Mouse (Mus musculus) kidney, adult 8-10 months (tissue): Measurements from ENCODE around the gene Uqcr11.

Source experiments
- DNase-seq, 2 experiments: peaks; one replicate each; pipeline ENCODE4 v3.0.0; 2022

Uqcr11 gene

GRCm38 (mm10) chr10:80369995-80370747 lies 36.5 kb downstream of the Uqcr11 start:
- DNase-seq: no peak

DNA sequence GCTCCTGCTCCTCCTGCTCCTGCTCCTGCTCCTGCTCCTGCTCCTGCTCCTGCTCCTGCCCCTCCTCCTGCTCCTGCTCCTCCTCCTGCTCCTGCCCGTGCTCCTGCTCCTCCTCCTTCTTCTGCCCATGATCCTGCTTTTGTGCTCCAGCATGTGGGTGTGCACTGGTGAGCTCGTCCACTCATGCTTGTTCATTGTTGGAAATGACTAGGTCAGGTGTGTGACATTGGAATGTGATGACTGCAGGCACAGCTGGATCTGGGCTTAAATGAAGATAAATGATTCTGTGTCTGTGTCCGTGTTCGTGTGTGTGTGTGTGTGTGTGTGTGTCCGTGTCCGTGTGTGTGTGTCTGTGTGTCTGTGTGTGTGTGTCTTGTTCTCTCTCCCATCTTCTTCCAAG lies 38.2 kb downstream of the Uqcr11 start:
- no peak for DNase-seq

GRCm38 (mm10) chr10:80367954-80368353 lies 38.7 kb downstream of the Uqcr11 start:
- no peak for DNase-seq

DNA sequence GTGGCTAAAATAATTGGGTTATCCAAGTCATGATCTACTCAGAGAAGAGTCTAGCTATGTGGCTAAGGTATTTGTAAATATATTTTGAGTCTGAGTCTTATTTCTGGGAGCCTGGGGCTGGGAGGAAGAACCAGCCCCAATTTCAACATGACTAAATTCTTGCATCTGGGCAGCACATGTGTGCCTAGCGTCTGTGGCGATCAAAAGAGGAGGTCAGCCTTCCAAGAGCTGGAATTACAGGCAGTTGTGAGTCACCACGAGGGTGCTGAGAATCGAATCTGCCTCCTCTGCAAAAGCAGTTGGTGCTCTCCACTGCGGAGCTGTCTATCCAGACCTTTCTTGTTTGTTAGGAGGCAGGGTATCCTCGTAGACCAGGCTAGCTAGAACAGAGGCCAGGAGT lies 40.9 kb downstream of the Uqcr11 start:
- DNase-seq: no peak

- DNase-seq: no peak
Observed at GRCm38 (mm10) chr10:80363734-80364133, 42.9 kb downstream of the Uqcr11 start.

DNA sequence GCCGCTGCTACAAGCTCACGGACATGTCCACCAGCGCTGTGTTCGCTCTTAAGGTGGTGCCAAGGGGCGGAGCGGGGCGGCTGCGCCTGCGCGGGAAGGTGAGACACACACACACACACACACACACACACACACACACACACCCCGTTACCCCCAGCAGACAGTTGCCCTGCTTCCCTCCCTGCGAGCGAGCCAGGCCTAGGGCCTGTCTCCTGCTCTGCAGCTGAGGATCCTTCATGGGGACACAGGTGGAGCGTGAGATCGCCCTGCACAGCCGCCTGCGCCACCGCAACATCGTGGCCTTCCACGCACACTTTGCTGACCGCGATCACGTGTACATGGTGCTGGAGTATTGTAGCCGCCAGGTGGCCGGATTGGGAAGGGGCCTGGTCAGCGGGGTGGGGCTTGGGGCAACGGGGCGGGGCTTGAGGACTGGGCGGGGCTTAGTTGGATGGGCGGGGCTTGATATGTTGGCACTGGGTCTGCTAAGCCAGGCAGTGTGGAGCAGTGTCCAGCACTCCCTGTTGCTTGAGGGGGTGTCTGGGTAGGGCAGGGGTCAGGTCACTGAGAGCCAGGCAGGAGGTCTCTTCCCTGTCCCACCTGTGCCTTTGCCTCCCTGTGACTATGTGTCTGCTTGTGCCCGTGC lies 48.5 kb downstream of the Uqcr11 start:
- peak in 1 of 2 experiments; percentile 59 for DNase-seq

DNA sequence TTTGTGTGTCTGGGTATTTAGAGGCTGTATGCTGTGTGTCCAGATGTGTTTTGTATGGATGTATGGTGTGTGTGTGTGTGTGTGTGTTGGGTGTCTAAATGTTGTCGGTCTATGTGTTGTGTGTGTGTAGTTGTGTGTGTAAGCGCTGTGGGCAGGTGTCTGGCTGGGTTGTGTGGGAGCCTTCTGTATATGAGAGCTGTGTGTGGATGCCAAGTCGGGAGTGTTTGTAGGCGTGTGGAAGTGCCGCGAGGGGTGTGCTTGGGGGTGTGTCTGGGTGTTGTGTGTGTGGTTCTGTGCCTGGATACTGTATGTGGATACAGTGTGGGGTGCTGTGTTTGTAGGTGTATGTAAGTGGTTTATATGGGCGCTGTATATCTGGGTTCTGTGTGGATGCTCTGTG lies 49.3 kb downstream of the Uqcr11 start:
- no peak for DNase-seq

- DNase-seq: no peak
Observed at GRCm38 (mm10) chr10:80356737-80357136, 49.9 kb downstream of the Uqcr11 start.

DNA sequence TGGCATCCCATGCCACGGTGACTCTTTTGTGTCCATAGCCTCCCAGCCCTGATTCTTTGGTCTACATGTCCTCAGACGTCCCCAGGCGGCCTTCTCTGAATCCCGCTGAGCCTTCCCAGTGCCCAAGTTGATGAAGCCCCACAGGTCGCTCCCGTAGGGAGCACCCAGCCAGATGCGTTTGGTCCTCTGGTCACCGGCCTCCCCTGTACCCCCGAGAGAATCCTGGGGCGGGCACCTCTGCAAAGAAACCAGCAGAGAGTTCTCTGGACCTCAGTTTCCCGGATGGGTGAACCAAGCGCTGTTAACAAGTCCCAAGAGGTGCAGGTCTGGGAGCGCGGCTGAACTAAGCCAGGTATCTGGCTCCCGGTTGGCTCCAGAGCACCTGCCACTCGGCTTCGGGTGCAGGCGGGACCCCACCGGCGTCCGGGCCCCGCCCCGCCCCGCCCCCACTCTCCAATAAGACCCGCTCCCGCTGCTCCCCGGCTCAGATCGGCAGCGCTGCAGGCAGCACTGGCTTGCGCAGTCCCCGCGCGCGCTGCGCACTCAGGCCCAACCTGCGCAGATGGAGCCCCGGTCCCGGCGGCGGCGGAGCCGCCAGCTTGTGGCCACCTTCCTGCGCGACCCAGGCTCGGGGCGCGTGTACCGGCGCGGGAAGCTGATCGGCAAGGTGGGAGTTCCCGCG lies 50.5 kb downstream of the Uqcr11 start, which contains the start of gene Plk5:
Plk5 (plus strand) TSS at position 459 of the 682 bp plus-strand sequence.
- no peak for DNase-seq

GRCm38 (mm10) chr10:80355431-80355830 lies 51.2 kb downstream of the Uqcr11 start:
- DNase-seq: no peak
